Mouse (Mus musculus): ENCODE measurements around the gene Ccm2. TPM values are rescaled to one million over a fixed set of nuclear protein-coding genes. Genes with fewer than 3 reads are reported as not detected.
A peak's percentile ranks its signal among the peaks of the same experiment; 100 is the strongest.

Ccm2 gene
- total and polyA plus RNA-seq, 2 experiments from 2014 or later = 77.5 to 80.2 TPM

DNA sequence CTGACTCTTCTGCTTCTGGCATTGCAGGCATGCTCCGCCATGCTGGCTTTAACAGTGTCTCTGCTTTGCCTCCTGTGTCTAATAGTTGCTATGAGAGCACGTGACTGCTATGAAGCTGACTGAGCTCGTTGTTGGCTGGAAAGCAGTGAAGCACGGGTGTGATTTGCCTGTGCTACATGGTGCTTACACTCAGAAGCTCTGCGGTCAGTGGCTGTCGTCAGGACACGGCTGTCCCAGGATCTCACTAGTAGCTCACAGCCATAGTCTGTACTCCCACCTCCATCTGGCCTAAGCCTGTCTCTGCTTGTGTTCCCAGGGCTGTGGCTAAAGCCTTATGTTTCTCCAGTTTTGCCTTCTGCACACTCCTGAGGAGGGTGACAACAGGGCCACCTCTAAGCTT lies 41.6 kb downstream of the Ccm2 start:
- WGBS = 91% methylated on average over 7 of the region's 7 CpGs
- Histone ChIP-seq H3K4me3 (ENCODE audit: low read length) (no peak overlapping the region), H3K9me3 (ENCODE audit: low read length) (no peaks in the 10 kb centered on the region), H3K4me1 (ENCODE audit: insufficient read depth, low read length) (no peaks in the 10 kb centered on the region), H3K27me3 (ENCODE audit: insufficient read depth, low read length) (no peaks in the 10 kb centered on the region), H3K27ac (no peak overlapping the region), H3K36me3 (ENCODE audit: insufficient read depth, low read length) (peaks cover 34% of the 10 kb centered on the region; the same call in 1 of the 2 replicates), H3K4me2 (ENCODE audit: low read depth, low read length) (no peak overlapping the region), H3K9ac (replicated peaks; ENCODE audit: low read length) (no peak overlapping the region)
- no peak for DNase-seq (ENCODE audit: low spot score)
- no peak for ATAC-seq
- no peak for TF ChIP-seq CTCF (IDR thresholded peaks at IDR 0.05; ENCODE audit: low read depth)

DNA sequence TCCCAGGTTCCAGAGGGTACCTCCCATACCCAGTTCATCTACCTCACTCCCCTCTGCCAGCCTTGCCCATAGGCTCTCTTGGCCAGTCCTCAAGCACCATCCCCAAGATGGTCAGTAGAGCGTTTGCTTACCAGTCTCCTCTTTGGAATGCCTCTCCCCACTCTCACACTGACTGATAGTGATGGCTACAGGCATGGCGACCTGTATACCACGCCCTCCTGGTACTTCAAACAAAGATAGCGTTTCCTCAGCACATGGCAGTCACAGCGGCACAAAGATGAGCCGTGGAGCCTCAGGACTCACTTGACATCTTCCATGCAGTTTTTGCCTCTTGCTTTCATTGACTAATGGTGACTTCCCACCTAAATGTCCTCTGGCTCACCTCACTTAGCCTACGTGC lies 43.2 kb downstream of the Ccm2 start:
- Histone ChIP-seq H3K9ac (replicated peaks; ENCODE audit: low read length) (no peak overlapping the region), H3K4me1 (ENCODE audit: insufficient read depth, low read length) (no peaks in the 10 kb centered on the region), H3K4me2 (ENCODE audit: low read depth, low read length) (no peak overlapping the region), H3K9me3 (ENCODE audit: low read length) (no peaks in the 10 kb centered on the region), H3K4me3 (ENCODE audit: low read length) (no peak overlapping the region), H3K27me3 (ENCODE audit: insufficient read depth, low read length) (no peaks in the 10 kb centered on the region), H3K27ac (no peak overlapping the region), H3K36me3 (ENCODE audit: insufficient read depth, low read length) (peaks cover 44% of the 10 kb centered on the region; the same call in 1 of the 2 replicates)
- ATAC-seq (no peak), DNase-seq (ENCODE audit: low spot score) (no peak)
- no peak for TF ChIP-seq CTCF (IDR thresholded peaks at IDR 0.05; ENCODE audit: low read depth)
- 89% methylated on average over 7 of the region's 7 CpGs for WGBS

DNA sequence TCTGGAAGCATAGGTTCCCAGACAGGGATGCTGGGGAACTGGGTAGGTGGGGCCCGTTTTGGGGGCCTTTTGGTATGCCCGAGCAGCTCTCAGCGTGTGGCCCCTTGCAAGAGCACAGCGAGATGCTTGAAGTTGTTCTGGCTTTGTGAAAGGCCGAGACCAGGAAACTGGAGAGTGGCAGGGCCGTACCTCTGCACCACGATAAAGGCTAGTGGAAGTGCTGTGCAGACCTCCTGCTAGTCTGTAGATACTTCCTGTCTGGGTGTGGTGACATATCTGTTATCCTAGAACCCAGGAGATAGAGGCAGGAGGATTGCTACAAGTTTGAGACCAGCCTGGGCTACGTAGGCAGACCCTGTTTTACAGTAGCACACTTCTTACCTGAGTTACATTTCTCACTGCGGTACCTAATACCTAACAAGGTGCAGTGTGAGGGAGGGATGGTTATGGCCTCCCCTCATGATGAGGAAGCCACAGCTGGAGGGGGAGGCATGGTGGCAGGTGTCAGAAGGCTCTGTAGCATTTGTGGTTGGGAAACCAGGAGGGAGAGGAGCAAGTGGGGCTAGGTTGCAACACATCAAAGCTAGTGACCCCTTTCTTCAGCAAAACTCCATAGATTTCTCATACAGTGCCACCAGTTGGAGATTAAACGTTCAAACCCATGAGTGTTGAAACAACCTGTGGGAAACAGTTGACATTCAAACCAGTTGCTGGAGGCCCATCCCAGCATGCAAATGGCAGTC lies 44.4 kb downstream of the Ccm2 start:
- WGBS = 72% methylated on average over 10 of the region's 10 CpGs
- H3K36me3 ChIP-seq (ENCODE audit: insufficient read depth, low read length) = peaks cover 40% of the 10 kb centered on the region; the same call in 1 of the 2 replicates

DNA sequence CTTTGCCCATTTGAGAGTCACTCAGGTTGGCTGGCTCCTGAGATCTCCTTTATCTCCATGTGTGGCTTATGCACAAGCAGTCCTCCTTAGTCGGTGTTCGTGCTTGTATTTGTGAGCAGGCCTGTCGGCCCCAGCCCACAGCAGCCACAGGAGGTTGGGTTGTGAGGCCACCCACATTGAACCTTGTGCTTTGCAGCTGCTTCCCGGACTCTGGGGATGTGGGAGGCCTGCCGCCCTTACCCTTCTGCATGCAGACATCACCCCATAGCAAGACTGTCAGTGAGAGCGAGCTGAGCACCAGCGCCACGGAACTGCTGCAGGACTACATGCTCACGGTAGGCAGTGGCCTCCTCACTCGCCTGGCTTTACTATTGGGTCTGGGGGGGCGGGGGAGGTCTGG lies 46.7 kb downstream of the Ccm2 start:
- H3K9ac ChIP-seq (replicated peaks; ENCODE audit: low read length) = no peak overlapping the region
- H3K36me3 ChIP-seq (ENCODE audit: insufficient read depth, low read length) = peaks cover 49% of the 10 kb centered on the region; the same call in 1 of the 2 replicates
- no peaks in the 10 kb centered on the region for H3K9me3 ChIP-seq (ENCODE audit: low read length)
- ATAC-seq = no peak
- H3K4me3 ChIP-seq (ENCODE audit: low read length) = no peak overlapping the region
- DNase-seq (ENCODE audit: low spot score) = no peak
- 65% methylated on average over 11 of the region's 11 CpGs for WGBS
- TF ChIP-seq CTCF (IDR thresholded peaks at IDR 0.05; ENCODE audit: low read depth) = no peak
- H3K27me3 ChIP-seq (ENCODE audit: insufficient read depth, low read length) = no peaks in the 10 kb centered on the region
- peak overlapping the region; percentile 1; the same call in 1 of the 2 replicates for H3K27ac ChIP-seq
- no peaks in the 10 kb centered on the region for H3K4me1 ChIP-seq (ENCODE audit: insufficient read depth, low read length)
- H3K4me2 ChIP-seq (ENCODE audit: low read depth, low read length) = no peak overlapping the region

More for the DNA sequence above, 44.4 kb downstream of the Ccm2 start:
- no peaks in the 10 kb centered on the region for H3K9me3 ChIP-seq (ENCODE audit: low read length)
- H3K27me3 ChIP-seq (ENCODE audit: insufficient read depth, low read length) = no peaks in the 10 kb centered on the region
- ATAC-seq (no peak), DNase-seq (ENCODE audit: low spot score) (no peak)
- H3K27ac ChIP-seq = no peak overlapping the region
- TF ChIP-seq CTCF (IDR thresholded peaks at IDR 0.05; ENCODE audit: low read depth) = no peak
- H3K4me3 ChIP-seq (ENCODE audit: low read length) = no peak overlapping the region
- no peak overlapping the region for H3K4me2 ChIP-seq (ENCODE audit: low read depth, low read length)
- H3K9ac ChIP-seq (replicated peaks; ENCODE audit: low read length) = no peak overlapping the region
- no peaks in the 10 kb centered on the region for H3K4me1 ChIP-seq (ENCODE audit: insufficient read depth, low read length)

DNA sequence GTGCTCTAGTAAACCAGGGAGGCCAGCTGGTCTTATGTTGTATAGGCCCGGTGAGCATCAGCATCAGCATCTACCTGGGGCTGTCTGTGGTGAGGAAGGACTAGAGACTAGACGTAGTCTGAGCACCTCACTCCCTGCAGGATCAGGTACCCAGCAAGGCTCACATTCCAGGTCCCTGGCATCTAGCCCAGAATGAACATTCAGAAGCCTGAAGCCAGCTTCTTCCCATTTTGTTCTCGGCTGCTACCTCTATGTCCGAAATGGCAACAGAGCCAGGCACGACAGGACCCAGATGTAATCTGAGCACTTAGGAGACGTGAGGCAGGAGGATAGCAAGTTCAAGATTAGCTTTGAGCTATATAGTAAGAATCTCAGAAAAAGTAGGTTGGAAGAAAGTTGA lies 48.2 kb downstream of the Ccm2 start:
- Histone ChIP-seq H3K4me2 (ENCODE audit: low read depth, low read length) (no peak overlapping the region), H3K36me3 (ENCODE audit: insufficient read depth, low read length) (peaks cover 42% of the 10 kb centered on the region; the same call in 1 of the 2 replicates), H3K27ac (0 out of 2 replicates have a peak overlapping the region, but pooled peaks have one; percentile 1), H3K4me3 (ENCODE audit: low read length) (no peak overlapping the region), H3K9me3 (ENCODE audit: low read length) (no peaks in the 10 kb centered on the region), H3K27me3 (ENCODE audit: insufficient read depth, low read length) (no peaks in the 10 kb centered on the region), H3K4me1 (ENCODE audit: insufficient read depth, low read length) (peaks cover 12% of the 10 kb centered on the region), H3K9ac (replicated peaks; ENCODE audit: low read length) (no peak overlapping the region)
- no peak for DNase-seq (ENCODE audit: low spot score)
- 77% methylated on average over 6 of the region's 6 CpGs for WGBS
- no peak for TF ChIP-seq CTCF (IDR thresholded peaks at IDR 0.05; ENCODE audit: low read depth)
- ATAC-seq = no peak

DNA sequence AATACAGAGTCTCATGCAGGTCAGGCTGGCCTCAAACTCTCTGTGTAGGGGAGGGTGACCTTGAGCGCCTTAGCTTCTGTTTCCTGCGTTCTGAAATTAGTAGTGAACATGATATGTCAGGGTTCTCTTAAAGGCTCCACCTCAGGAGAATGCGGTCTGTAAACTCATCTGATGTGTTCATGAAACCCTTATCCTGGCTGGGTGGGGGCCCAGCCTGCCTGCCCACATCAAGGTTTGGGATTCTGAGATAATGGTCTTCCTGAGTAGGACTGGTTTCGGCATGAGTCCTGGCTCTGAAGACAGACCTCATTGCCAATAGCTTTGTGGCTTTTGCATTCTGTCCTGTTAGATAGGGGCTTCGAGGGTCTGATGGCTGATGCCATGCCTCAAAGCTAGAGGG lies 48.7 kb downstream of the Ccm2 start:
- H3K4me2 ChIP-seq (ENCODE audit: low read depth, low read length) = no peak overlapping the region
- no peaks in the 10 kb centered on the region for H3K9me3 ChIP-seq (ENCODE audit: low read length)
- no peaks in the 10 kb centered on the region for H3K27me3 ChIP-seq (ENCODE audit: insufficient read depth, low read length)
- WGBS = 90% methylated on average over 5 of the region's 5 CpGs
- H3K9ac ChIP-seq (replicated peaks; ENCODE audit: low read length) = no peak overlapping the region
- DNase-seq (ENCODE audit: low spot score) (no peak), ATAC-seq (no peak)
- peaks cover 37% of the 10 kb centered on the region; the same call in 1 of the 2 replicates for H3K36me3 ChIP-seq (ENCODE audit: insufficient read depth, low read length)
- H3K27ac ChIP-seq = no peak overlapping the region
- peaks cover 12% of the 10 kb centered on the region for H3K4me1 ChIP-seq (ENCODE audit: insufficient read depth, low read length)
- no peak for TF ChIP-seq CTCF (IDR thresholded peaks at IDR 0.05; ENCODE audit: low read depth)
- no peak overlapping the region for H3K4me3 ChIP-seq (ENCODE audit: low read length)

DNA sequence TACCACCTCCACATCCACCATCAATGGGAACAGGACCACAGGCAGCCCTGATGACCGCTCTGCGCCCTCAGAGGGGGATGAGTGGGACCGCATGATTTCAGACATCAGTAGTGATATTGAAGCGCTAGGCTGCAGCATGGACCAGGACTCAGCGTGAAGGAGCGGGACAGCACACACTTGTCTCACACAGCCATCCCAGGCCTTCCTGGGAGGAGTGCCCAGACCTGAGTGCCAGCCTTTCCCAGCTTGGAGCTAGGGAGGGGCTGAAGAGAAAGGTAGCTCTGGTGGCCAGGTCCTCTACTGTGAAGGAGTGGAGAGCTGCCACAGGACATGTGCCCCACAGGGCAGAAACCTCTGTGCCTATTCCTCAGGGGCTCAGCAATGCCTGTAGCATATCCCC lies 49.5 kb downstream of the Ccm2 start:
- no peaks in the 10 kb centered on the region for H3K9me3 ChIP-seq (ENCODE audit: low read length)
- 0 out of 2 replicates have a peak overlapping the region, but pooled peaks have one; percentile 4 for H3K27ac ChIP-seq
- no peak overlapping the region for H3K9ac ChIP-seq (replicated peaks; ENCODE audit: low read length)
- no peak for TF ChIP-seq CTCF (IDR thresholded peaks at IDR 0.05; ENCODE audit: low read depth)
- peaks cover 12% of the 10 kb centered on the region for H3K4me1 ChIP-seq (ENCODE audit: insufficient read depth, low read length)
- no peak overlapping the region for H3K4me2 ChIP-seq (ENCODE audit: low read depth, low read length)
- no peak for ATAC-seq
- H3K27me3 ChIP-seq (ENCODE audit: insufficient read depth, low read length) = no peaks in the 10 kb centered on the region
- 96% methylated on average over 6 of the region's 6 CpGs for WGBS
- peaks cover 37% of the 10 kb centered on the region; the same call in 1 of the 2 replicates for H3K36me3 ChIP-seq (ENCODE audit: insufficient read depth, low read length)
- no peak for DNase-seq (ENCODE audit: low spot score)
- no peak overlapping the region for H3K4me3 ChIP-seq (ENCODE audit: low read length)
